Mouse (Mus musculus) stomach, postnatal 0 days (tissue): Measurements from ENCODE around the gene Cdk5rap3.

ENCODE experiments used
- CTCF ChIP-seq: IDR thresholded peaks from 2 replicates; pipeline ENCODE4 v1.5.1; 2016; ENCODE audit warnings: antibody characterized with exemption, low read depth, mild to moderate bottlenecking, moderate library complexity
- EP300 ChIP-seq: optimal IDR thresholded peaks from 2 replicates; pipeline ENCODE3; 2016; ENCODE audit warnings: antibody characterized with exemption

GRCm38 (mm10) chr11:96863206-96863995 is 52.9 kb downstream of the Cdk5rap3 start:
- TF ChIP-seq CTCF (no peak), EP300 (no peak)
